Mouse (Mus musculus) 3T3-L1 (cell line): ENCODE data around the gene Rptor.

ENCODE experiments used
- DNase-seq: peaks from one replicate; pipeline ENCODE4 v3.0.0-alpha.2; 2015; ENCODE audit warnings: low read depth, low spot score

The Rptor gene

GRCm38 (mm10) chr11:119687316-119687715 lies 84.6 kb downstream of the Rptor start:
- no peak for DNase-seq

- DNase-seq, result no peak
These were observed 85.3 kb downstream of the Rptor start for GRCm38 (mm10) chr11:119687966-119688365.

- no peak for DNase-seq
These were observed 87.2 kb downstream of the Rptor start for GRCm38 (mm10) chr11:119689936-119690335.

GRCm38 (mm10) chr11:119692196-119692910 lies 89.6 kb downstream of the Rptor start:
- no peak for DNase-seq

- no peak for DNase-seq
These were observed 90.2 kb downstream of the Rptor start for GRCm38 (mm10) chr11:119692911-119693261.

GRCm38 (mm10) chr11:119694146-119694860 lies 91.6 kb downstream of the Rptor start:
- peak; percentile 55 for DNase-seq

GRCm38 (mm10) chr11:119696401-119696800 lies 93.7 kb downstream of the Rptor start:
- peak; percentile 59 for DNase-seq

GRCm38 (mm10) chr11:119705381-119706066 lies 102.8 kb downstream of the Rptor start:
- no peak for DNase-seq

GRCm38 (mm10) chr11:119707259-119707658 lies 104.6 kb downstream of the Rptor start:
- DNase-seq, result peak; percentile 53

GRCm38 (mm10) chr11:119709239-119709638 lies 106.5 kb downstream of the Rptor start:
- no peak for DNase-seq

GRCm38 (mm10) chr11:119710338-119710737 lies 107.6 kb downstream of the Rptor start:
- no peak for DNase-seq

GRCm38 (mm10) chr11:119710822-119711221 lies 108.1 kb downstream of the Rptor start:
- no peak for DNase-seq

- DNase-seq, result no peak
These were observed 112.7 kb downstream of the Rptor start for GRCm38 (mm10) chr11:119715437-119715836.

GRCm38 (mm10) chr11:119715841-119716596 lies 113.3 kb downstream of the Rptor start:
- DNase-seq, result no peak

- DNase-seq, result no peak
These were observed 115.4 kb downstream of the Rptor start for GRCm38 (mm10) chr11:119718115-119718514.

GRCm38 (mm10) chr11:119720101-119721048 lies 117.7 kb downstream of the Rptor start:
- peak; percentile 87 for DNase-seq

GRCm38 (mm10) chr11:119724709-119725108 lies 122.0 kb downstream of the Rptor start:
- DNase-seq, result no peak

- DNase-seq, result no peak
These were observed 128.7 kb downstream of the Rptor start for GRCm38 (mm10) chr11:119731382-119731781.

- no peak for DNase-seq
These were observed 129.7 kb downstream of the Rptor start for GRCm38 (mm10) chr11:119732362-119732761.

- no peak for DNase-seq
These were observed 130.4 kb downstream of the Rptor start for GRCm38 (mm10) chr11:119732961-119733656.
